Mouse (Mus musculus): Measurements from ENCODE around the gene Acp1. TPM values are rescaled to one million over a fixed set of nuclear protein-coding genes. Genes with fewer than 3 reads are reported as not detected.

Acp1 gene
- polyA plus RNA-seq, 2 experiments: 43.2 to 349 TPM

- no peak for TF ChIP-seq CTCF (IDR thresholded peaks at IDR 0.05; ENCODE audit: low read depth)
- TF ChIP-seq EP300 (IDR thresholded peaks at IDR 0.05; ENCODE audit: low read depth): no peak
- no peaks in the 10 kb centered on the region for H3K4me1 ChIP-seq (replicated peaks; ENCODE audit: control insufficient read depth in 2 of 2, insufficient read depth in 2 of 2, low read length in 1 of 2)
- no peak for ATAC-seq (ENCODE audit: insufficient read depth)
- no peak overlapping the region for H3K4me3 ChIP-seq (ENCODE audit: insufficient read depth in 1 of 2, low read depth in 2 of 2, low read length in 2 of 2)
- no peaks in the 10 kb centered on the region for H3K27me3 ChIP-seq (ENCODE audit: control insufficient read depth, insufficient read depth, low read length)
- H3K4me2 ChIP-seq (ENCODE audit: low read depth): no peak overlapping the region
- no peaks in the 10 kb centered on the region for H3K36me3 ChIP-seq (replicated peaks; ENCODE audit: control insufficient read depth, insufficient read depth, low read depth)
- no peak overlapping the region for H3K9ac ChIP-seq (replicated peaks)
- H3K9me3 ChIP-seq (ENCODE audit: control insufficient read depth, low read length): no peaks in the 10 kb centered on the region
- H3K27ac ChIP-seq: no peak overlapping the region
- DNase-seq (ENCODE audit: low read depth in 3 of 3, low spot score in 3 of 3): no peak
- 62% methylated on average over 6 of the region's 6 CpGs for WGBS (ENCODE audit: insufficient replicate concordance)
Observed at GRCm38 (mm10) chr12:30855442-30856159, 55.8 kb downstream of the Acp1 start.

GRCm38 (mm10) chr12:30851871-30852270 lies 59.5 kb downstream of the Acp1 start:
- H3K4me2 ChIP-seq (ENCODE audit: low read depth): no peak overlapping the region
- no peaks in the 10 kb centered on the region for H3K9me3 ChIP-seq (ENCODE audit: control insufficient read depth, low read length)
- H3K36me3 ChIP-seq (replicated peaks; ENCODE audit: control insufficient read depth, insufficient read depth, low read depth): no peaks in the 10 kb centered on the region
- H3K27me3 ChIP-seq (ENCODE audit: control insufficient read depth, insufficient read depth, low read length): no peaks in the 10 kb centered on the region
- H3K4me3 ChIP-seq (ENCODE audit: insufficient read depth in 1 of 2, low read depth in 2 of 2, low read length in 2 of 2): no peak overlapping the region
- no peaks in the 10 kb centered on the region for H3K4me1 ChIP-seq (replicated peaks; ENCODE audit: control insufficient read depth in 2 of 2, insufficient read depth in 2 of 2, low read length in 1 of 2)
- 73% methylated on average over 6 of the region's 6 CpGs for WGBS (ENCODE audit: insufficient replicate concordance)
- no peak overlapping the region for H3K27ac ChIP-seq
- H3K9ac ChIP-seq (replicated peaks): no peak overlapping the region
- no peak for ATAC-seq (ENCODE audit: insufficient read depth)
- DNase-seq (ENCODE audit: low read depth in 3 of 3, low spot score in 3 of 3): no peak
- no peak for TF ChIP-seq EP300 (IDR thresholded peaks at IDR 0.05; ENCODE audit: low read depth)
- no peak for TF ChIP-seq CTCF (IDR thresholded peaks at IDR 0.05; ENCODE audit: low read depth)

- Histone ChIP-seq H3K9me3 (ENCODE audit: control insufficient read depth, low read length) (no peaks in the 10 kb centered on the region), H3K4me2 (ENCODE audit: low read depth) (no peak overlapping the region), H3K36me3 (replicated peaks; ENCODE audit: control insufficient read depth, insufficient read depth, low read depth) (no peaks in the 10 kb centered on the region), H3K27me3 (ENCODE audit: control insufficient read depth, insufficient read depth, low read length) (no peaks in the 10 kb centered on the region), H3K4me3 (ENCODE audit: insufficient read depth in 1 of 2, low read depth in 2 of 2, low read length in 2 of 2) (no peak overlapping the region), H3K9ac (replicated peaks) (no peak overlapping the region), H3K4me1 (replicated peaks; ENCODE audit: control insufficient read depth in 2 of 2, insufficient read depth in 2 of 2, low read length in 1 of 2) (no peaks in the 10 kb centered on the region), H3K27ac (no peak overlapping the region)
- TF ChIP-seq EP300 (IDR thresholded peaks at IDR 0.05; ENCODE audit: low read depth): no peak
- TF ChIP-seq CTCF (IDR thresholded peaks at IDR 0.05; ENCODE audit: low read depth): no peak
- ATAC-seq (ENCODE audit: insufficient read depth): no peak
- no peak for DNase-seq (ENCODE audit: low read depth in 3 of 3, low spot score in 3 of 3)
- 51% methylated on average over 2 of the region's 2 CpGs for WGBS (ENCODE audit: insufficient replicate concordance)
Observed at GRCm38 (mm10) chr12:30850902-30851301, 60.5 kb downstream of the Acp1 start.

- Histone ChIP-seq H3K27me3 (ENCODE audit: control insufficient read depth, insufficient read depth, low read length) (no peaks in the 10 kb centered on the region), H3K4me2 (ENCODE audit: low read depth) (no peak overlapping the region), H3K27ac (no peak overlapping the region), H3K4me1 (replicated peaks; ENCODE audit: control insufficient read depth in 2 of 2, insufficient read depth in 2 of 2, low read length in 1 of 2) (no peaks in the 10 kb centered on the region), H3K4me3 (ENCODE audit: insufficient read depth in 1 of 2, low read depth in 2 of 2, low read length in 2 of 2) (no peak overlapping the region), H3K9ac (replicated peaks) (no peak overlapping the region), H3K9me3 (ENCODE audit: control insufficient read depth, low read length) (no peaks in the 10 kb centered on the region), H3K36me3 (replicated peaks; ENCODE audit: control insufficient read depth, insufficient read depth, low read depth) (no peaks in the 10 kb centered on the region)
- TF ChIP-seq CTCF (IDR thresholded peaks at IDR 0.05; ENCODE audit: low read depth): no peak
- no peak for TF ChIP-seq EP300 (IDR thresholded peaks at IDR 0.05; ENCODE audit: low read depth)
- 41% methylated on average over 1 of the region's 1 CpGs for WGBS (ENCODE audit: insufficient replicate concordance)
- ATAC-seq (ENCODE audit: insufficient read depth): no peak
- DNase-seq (ENCODE audit: low read depth in 3 of 3, low spot score in 3 of 3): no peak
Observed at GRCm38 (mm10) chr12:30848521-30848920, 62.9 kb downstream of the Acp1 start.

Other genes starting within 250 kb of the Acp1 start
- gene Alkal2, start 27.3 kb downstream of the Acp1 start, polyA plus RNA-seq (2012; rRNA removed): not detected in 2 replicates
- gene Alkal2, start 27.3 kb downstream of the Acp1 start, polyA plus RNA-seq (2014; fragmentation: Nextera tagmentation; extraction: Ambion mirVana): not detected in 2 replicates
- 11.0 and 19.4 TPM in 2 replicates for gene Sh3yl1, start 79 bp upstream of the Acp1 start, polyA plus RNA-seq (2012; rRNA removed)
- 31.3 and 37.4 TPM in 2 replicates for gene Sh3yl1, start 79 bp upstream of the Acp1 start, polyA plus RNA-seq (2014; fragmentation: Nextera tagmentation; extraction: Ambion mirVana)
- 0.79 and 1.0 TPM in 2 replicates for gene Fam110c, start 162.3 kb upstream of the Acp1 start, polyA plus RNA-seq (2012; rRNA removed)
- 1.2 and 1.3 TPM in 2 replicates for gene Fam110c, start 162.3 kb upstream of the Acp1 start, polyA plus RNA-seq (2014; fragmentation: Nextera tagmentation; extraction: Ambion mirVana)